8 mouse cellular contexts compared by ENCODE assay signal in the genomic region with DNA sequence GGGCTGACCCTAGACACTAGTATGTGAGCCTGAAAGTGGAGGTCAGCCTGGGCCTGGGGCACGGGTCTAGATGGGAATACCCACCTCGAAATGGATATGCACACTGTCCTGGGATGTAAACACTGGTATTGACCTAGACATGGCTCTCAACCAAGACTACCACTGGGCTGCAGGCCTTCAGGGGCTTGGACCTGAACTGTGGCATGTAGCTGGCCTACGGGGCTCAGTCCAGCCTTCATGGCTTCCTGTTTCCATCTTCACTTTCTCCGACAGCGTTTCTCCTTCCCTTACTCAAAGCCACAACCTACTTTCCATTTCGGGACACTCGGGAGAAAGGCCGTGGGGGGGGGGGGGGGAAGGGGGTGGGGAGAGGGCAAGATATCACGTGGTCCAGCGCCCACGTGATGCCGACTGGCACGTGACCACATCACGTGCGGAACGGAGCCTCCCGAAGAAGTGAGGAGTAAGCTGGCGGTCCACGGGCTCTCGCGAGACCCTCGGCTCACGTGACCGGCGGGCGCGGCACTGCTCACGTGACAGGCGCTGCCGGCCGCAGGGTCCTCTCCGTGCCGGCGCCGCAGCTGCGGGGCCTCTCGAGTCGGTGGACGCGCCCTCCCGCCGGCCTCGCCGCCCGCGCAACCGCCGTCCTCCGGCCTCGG. TPM values are rescaled to one million over a fixed set of nuclear protein-coding genes. Genes with fewer than 3 reads are reported as not detected.
A peak's percentile ranks its signal among the peaks of the same experiment; 100 is the strongest.
DNase-seq lines count a peak whose midpoint lies in the region; ATAC-seq and TF ChIP-seq lines count a peak whose summit lies in the region.

Lamp1 (plus strand) TSS at position 444 of the 659 bp plus-strand sequence.

- no peaks in the 10 kb centered on the region for H3K27me3 ChIP-seq in hindbrain, postnatal 0 days (ENCODE audit: insufficient read depth, low read length)

- H3K4me3 ChIP-seq in gastrocnemius, adult 2 months, result peak within 1 kb of the TSS; percentile 100
- H3K4me3 ChIP-seq in hindbrain, postnatal 0 days (ENCODE audit: low read length), result peak within 1 kb of the TSS; percentile 72
- peak within 1 kb of the TSS; percentile 67 for H3K4me3 ChIP-seq in left cerebral cortex, adult 2 months

- H3K4me2 ChIP-seq in hindbrain, postnatal 0 days (ENCODE audit: low read depth, low read length), result peak within 1 kb of the TSS; percentile 87

- peak; percentile 100 for DNase-seq in ZHBTc4 (ENCODE audit: low read depth, low spot score)
- peak; percentile 100 for DNase-seq in gastrocnemius, adult 2 months
- DNase-seq in hindbrain, postnatal 0 days (ENCODE audit: low spot score), result peak; percentile 100
- peak; percentile 98 to 99 for DNase-seq in left cerebral cortex, adult 2 months (ENCODE audit: extremely low spot score in 1 of 2, low spot score in 2 of 2)
- DNase-seq in right cerebral cortex, adult 2 months (ENCODE audit: low spot score in 2 of 2), result peak; percentile 98 to 99
- peak; percentile 100 for DNase-seq in urinary bladder, postnatal 14 days (ENCODE audit: low spot score)

- peak within 1 kb of the TSS; percentile 82 for H3K9ac ChIP-seq in hindbrain, postnatal 0 days (replicated peaks; ENCODE audit: low read length)

- WGBS in hindbrain, postnatal 0 days, result 2% methylated on average over 50 of the region's 50 CpGs

- H3K27ac ChIP-seq in gastrocnemius, adult 2 months, result peak within 1 kb of the TSS; percentile 99
- peak within 1 kb of the TSS; percentile 83 for H3K27ac ChIP-seq in hindbrain, postnatal 0 days
- peak within 1 kb of the TSS; percentile 95 for H3K27ac ChIP-seq in left cerebral cortex, adult 2 months

- H3K9me3 ChIP-seq in hindbrain, postnatal 0 days (ENCODE audit: low read length), result no peaks in the 10 kb centered on the region

- no peaks in the 10 kb centered on the region for H3K4me1 ChIP-seq in hindbrain, postnatal 0 days (ENCODE audit: insufficient read depth, low read length)

- no peaks in the 10 kb centered on the region for H3K36me3 ChIP-seq in hindbrain, postnatal 0 days (ENCODE audit: insufficient read depth, low read length)

- peak; percentile 74 for ATAC-seq in common myeloid progenitor, adult 5-6 weeks (replicated peaks; ENCODE audit: low read depth, poor library complexity, severe bottlenecking)
- peak; percentile 98 for ATAC-seq in hindbrain, postnatal 0 days
- peak; percentile 70 for ATAC-seq in megakaryocyte, adult 5-6 weeks (ENCODE audit: poor library complexity, severe bottlenecking)

- intact Hi-C loops in gastrocnemius, adult 2 months (cut with DNase I), result loop anchor here (2.0 kb wide), 1 partner anchor 50 kb away; no protein-coding TSS in a partner anchor
- intact Hi-C loops in left cerebral cortex, adult 2 months (cut with DNase I), result loop anchor here (5.0 kb wide), 1 partner anchor 93 kb away; the partner anchor contains the start of gene Adprhl1

- no peak for TF ChIP-seq CTCF in gastrocnemius, adult 2 months (IDR thresholded peaks at IDR 0.05)
- TF ChIP-seq CTCF in hindbrain, postnatal 0 days (IDR thresholded peaks at IDR 0.05; ENCODE audit: low read depth), result no peak
- TF ChIP-seq CTCF in left cerebral cortex, adult 2 months (IDR thresholded peaks at IDR 0.05), result no peak

RNA-seq across cellular contexts. Expression of gene Lamp1, which starts in this region (rescaled TPM):
- 149 and 164 TPM in 2 replicates for total RNA-seq in common myeloid progenitor, adult 5-6 weeks (2017)
- total RNA-seq in gastrocnemius, adult 2 months (2021), result 100 to 1,000 TPM; 378 to 400 TPM
- 317 and 341 TPM in 2 replicates for total RNA-seq in hindbrain, postnatal 0 days (2014; rRNA removed)
- 400 and 402 TPM in 2 replicates for polyA plus RNA-seq in hindbrain, postnatal 0 days (2015; fragmentation: Nextera tagmentation; extraction: Ambion mirVana)
- 100 to 1,000 TPM; 251 to 255 TPM for total RNA-seq in left cerebral cortex, adult 2 months (2021)
- total RNA-seq in megakaryocyte, adult 5-6 weeks (2015), result 609 and 613 TPM in 2 replicates
- 770 and 822 TPM in 2 replicates for total RNA-seq in megakaryocyte, adult 5-6 weeks (2017)

Comparison
In these comparisons a context has a peak if more than half of its experiments do, and no peak if none do; other contexts are left out.
1. Peak in every context shown above with its lines: DNase-seq, ATAC-seq, H3K4me3 ChIP-seq and H3K27ac ChIP-seq.